Mouse (Mus musculus) megakaryocyte, embryonic 14.5 days (primary cell): ENCODE data around the gene Filip1l.

Experiments used
- FLI1 ChIP-seq: IDR thresholded peaks from 2 replicates; pipeline ENCODE4 v1.6.1; 2012; ENCODE audit warnings: low read length, inconsistent platforms, mixed read lengths
- GATA1 ChIP-seq: IDR thresholded peaks from 3 replicates; pipeline ENCODE4 v1.6.1; 2012; ENCODE audit warnings: mixed read lengths, low read length, inconsistent platforms, borderline replicate concordance

DNA sequence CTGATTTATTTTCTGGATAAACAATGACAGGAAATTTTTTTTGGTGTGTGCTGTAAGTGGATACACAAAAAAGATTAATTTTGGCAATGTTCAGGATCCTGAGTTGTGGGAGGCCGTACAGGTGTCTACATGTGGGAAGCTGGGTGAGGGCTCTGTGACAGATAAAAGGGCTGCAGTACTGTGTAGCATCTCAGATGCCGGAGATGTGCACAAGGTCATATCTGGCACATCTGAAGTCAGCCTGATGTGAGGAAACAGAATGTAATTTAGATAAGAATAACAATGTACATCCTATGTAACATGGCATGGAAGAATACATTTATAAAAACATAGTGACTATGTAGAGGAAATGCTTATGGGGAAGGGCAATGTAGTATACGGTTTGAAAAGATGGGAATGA is 39.4 kb upstream of the Filip1l start:
- TF ChIP-seq GATA1 (no peak), FLI1 (no peak)
